Comparison of ENCODE assay signal across 12 mouse cellular contexts in the genomic region with DNA sequence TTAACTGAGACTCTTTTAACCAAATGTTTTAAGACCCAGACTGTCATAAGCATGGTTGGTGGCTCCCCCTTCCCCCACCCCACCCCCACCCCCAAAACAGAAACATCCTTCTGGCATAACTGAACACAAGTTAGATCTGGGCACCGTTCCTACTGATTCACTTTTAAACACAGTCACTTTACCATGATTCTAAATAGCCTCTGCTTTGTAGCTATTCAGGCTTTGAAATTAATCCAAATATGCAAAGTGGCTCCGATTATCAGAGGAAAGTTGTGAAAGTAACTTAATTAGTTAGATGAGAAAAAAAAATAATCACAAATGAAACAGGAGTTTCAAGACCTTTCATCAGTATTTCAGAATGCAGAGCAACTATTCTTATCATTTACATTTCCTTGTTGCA. TPM values are rescaled to one million over a fixed set of nuclear protein-coding genes. Genes with fewer than 3 reads are reported as not detected.
A peak's percentile ranks its signal among the peaks of the same experiment; 100 is the strongest.
DNase-seq lines count a peak whose midpoint lies in the region; ATAC-seq and TF ChIP-seq lines count a peak whose summit lies in the region.
"Had no signal": no experiment of that assay in that cellular context is flagged by ENCODE, and none has a peak within 500 bp of the region (broad histone marks: within the 10 kb centered on the region; RNA-seq: fewer than 3 reads in every experiment).

No protein-coding gene starts in this region.

- peaks cover 25% of the 10 kb centered on the region for H3K4me1 ChIP-seq in heart, embryonic 12.5 days (replicated peaks)
- no peaks in the 10 kb centered on the region for H3K4me1 ChIP-seq in cortical plate, adult 2 months (ENCODE audit: control insufficient read depth, insufficient read depth, low read length)
- H3K4me1 ChIP-seq in hindbrain, embryonic 13.5 days (replicated peaks): peaks cover 34% of the 10 kb centered on the region
- peaks cover 70% of the 10 kb centered on the region for H3K4me1 ChIP-seq in midbrain, embryonic 10.5 days

- 32% methylated on average over 2 of the region's 2 CpGs for whole genome bisulfite sequencing in heart, embryonic 12.5 days
- WGBS in hindbrain, embryonic 13.5 days: 22% methylated on average over 2 of the region's 2 CpGs
- 15% methylated on average over 2 of the region's 2 CpGs for WGBS in midbrain, embryonic 10.5 days

- intact Hi-C loops in heart, postnatal 25 days (cut with DNase I): no loop called here

- peak overlapping the region; percentile 79 for H3K4me2 ChIP-seq in heart, embryonic 12.5 days
- H3K4me2 ChIP-seq in hindbrain, embryonic 13.5 days: peak overlapping the region; percentile 87

- TF ChIP-seq POLR2A in cortical plate, adult 2 months (IDR thresholded peaks at IDR 0.05; ENCODE audit: extremely low read depth, insufficient read depth, low read length): no peak

- H3K27me3 ChIP-seq in heart, embryonic 12.5 days (replicated peaks): no peaks in the 10 kb centered on the region
- H3K27me3 ChIP-seq in hindbrain, embryonic 13.5 days: 0 out of 2 replicates have a peak, but pooled peaks cover 9% of the 10 kb centered on the region
- peaks cover 34% of the 10 kb centered on the region for H3K27me3 ChIP-seq in midbrain, embryonic 10.5 days (ENCODE audit: low read depth, poor library complexity, severe bottlenecking)

- no peaks in the 10 kb centered on the region for H3K36me3 ChIP-seq in heart, embryonic 12.5 days
- H3K36me3 ChIP-seq in hindbrain, embryonic 13.5 days: no peaks in the 10 kb centered on the region
- peaks cover 13% of the 10 kb centered on the region; the same call in 1 of the 2 replicates for H3K36me3 ChIP-seq in midbrain, embryonic 10.5 days

- DNase-seq in heart, postnatal 25 days (ENCODE audit: low spot score): no peak
- DNase-seq in midbrain, embryonic 10.5 days (ENCODE audit: low spot score): no peak
- no peak for DNase-seq in urinary bladder, adult 18-20 months (ENCODE audit: low spot score in 2 of 2)
- DNase-seq in urinary bladder, postnatal 14 days (ENCODE audit: low spot score): no peak
- DNase-seq in spleen, adult 12 weeks (ENCODE audit: low spot score): no peak
- DNase-seq: cerebellum, adult 8-10 months; spleen, adult 18-20 months had no signal

- H3K9ac ChIP-seq in heart, embryonic 12.5 days: peak overlapping the region; percentile 49
- H3K9ac ChIP-seq in hindbrain, embryonic 13.5 days: peak overlapping the region; percentile 77; the same call in 1 of the 2 replicates

- H3K27ac ChIP-seq in heart, embryonic 12.5 days (ENCODE audit: poor library complexity, severe bottlenecking): peak overlapping the region; percentile 74
- H3K27ac ChIP-seq in cortical plate, adult 2 months (ENCODE audit: insufficient read depth, low read length): no peak overlapping the region
- H3K27ac ChIP-seq in hindbrain, embryonic 13.5 days: peak overlapping the region; percentile 74; the same call in 1 of the 2 replicates
- peak overlapping the region; percentile 93 for H3K27ac ChIP-seq in midbrain, embryonic 10.5 days (replicated peaks)

- H3K4me3 ChIP-seq in heart, embryonic 12.5 days: peak overlapping the region; percentile 61
- peak overlapping the region; percentile 39; the same call in 1 of the 2 replicates for H3K4me3 ChIP-seq in cortical plate, adult 2 months (ENCODE audit: insufficient read depth, low read length)
- peak overlapping the region; percentile 51 for H3K4me3 ChIP-seq in hindbrain, embryonic 13.5 days
- H3K4me3 ChIP-seq in midbrain, embryonic 10.5 days: peak overlapping the region; percentile 63

- ATAC-seq in heart, embryonic 12.5 days (ENCODE audit: insufficient number of reproducible peaks, low FRiP score): no peak
- no peak for ATAC-seq in hindbrain, embryonic 13.5 days (ENCODE audit: low FRiP score)

- no peaks in the 10 kb centered on the region for H3K9me3 ChIP-seq in heart, embryonic 12.5 days (replicated peaks)
- no peaks in the 10 kb centered on the region for H3K9me3 ChIP-seq in hindbrain, embryonic 13.5 days
- H3K9me3 ChIP-seq in midbrain, embryonic 10.5 days (replicated peaks): no peaks in the 10 kb centered on the region

- no peak for TF ChIP-seq CTCF in cortical plate, adult 2 months (IDR thresholded peaks at IDR 0.05; ENCODE audit: extremely low read depth, insufficient read depth, low read length)

RNA-seq across cellular contexts. Expression of a gene that starts 2.0 kb away (rescaled TPM):
- polyA plus RNA-seq in heart, embryonic 12.5 days (2016; fragmentation: Nextera tagmentation; extraction: Ambion mirVana): 28.4 and 28.9 TPM in 2 replicates
- 1 to 10 TPM; 3.8 to 4.9 TPM for total RNA-seq in heart, postnatal 25 days (2021)
- 56.8 and 59.1 TPM in 2 replicates for polyA plus RNA-seq in cortical plate, adult 2 months (2012; rRNA removed)
- polyA plus RNA-seq in hindbrain, embryonic 13.5 days (2015; fragmentation: Nextera tagmentation; extraction: Ambion mirVana): 31.5 and 35.1 TPM in 2 replicates
- 76.1 and 88.7 TPM in 2 replicates for polyA plus RNA-seq in midbrain, embryonic 10.5 days (2016; fragmentation: Nextera tagmentation; extraction: Ambion mirVana)
- total RNA-seq: granulocyte monocyte progenitor cell, adult 5-6 weeks had no signal
- polyA plus RNA-seq: C2C12 had no signal
